Mouse (Mus musculus) CD4-positive, CD25-positive, alpha-beta regulatory T cell (primary cell): ENCODE data around the gene Psmc3ip. TPM values are rescaled to one million over a fixed set of nuclear protein-coding genes. Genes with fewer than 3 reads are reported as not detected.

Experiments
- polyA plus RNA-seq: library from polyadenylated mRNA; unstranded; fragments of 100-300 nt; shearing (Covaris generic); gene quantifications from one replicate; pipeline ENCODE4 v1.2.1, GENCODE M21; 2017

Psmc3ip gene
- 6.8 TPM for polyA plus RNA-seq

GRCm38 (mm10) chr11:101095314-101096024 lies at the start of gene Psmc3ip:
Gene Psmc3ip, minus strand, starts transcription at chr11:101095436.

GRCm38 (mm10) chr11:101119761-101120544 lies 24.7 kb upstream of the Psmc3ip start, which contains the start of the genes Retreg3 and Tubg1:
Gene Retreg3, minus strand, starts transcription at chr11:101119893.
Gene Tubg1, plus strand, starts transcription at chr11:101119938.

GRCm38 (mm10) chr11:101086756-101087681 lies 8.2 kb downstream of the Psmc3ip start, which contains the start of gene Mlx:
Gene Mlx, plus strand, starts transcription at chr11:101087277.

GRCm38 (mm10) chr11:101082208-101083082 lies 12.8 kb downstream of the Psmc3ip start, which contains the start of gene Coasy:
Gene Coasy, plus strand, starts transcription at chr11:101082565.

GRCm38 (mm10) chr11:101078121-101078520 lies 17.1 kb downstream of the Psmc3ip start, which contains the start of gene Hsd17b1:
Gene Hsd17b1, plus strand, starts transcription at chr11:101078411.

GRCm38 (mm10) chr11:101069391-101070188 lies 25.6 kb downstream of the Psmc3ip start, which contains the start of gene Naglu:
Gene Naglu, plus strand, starts transcription at chr11:101070012.

Other genes with a start within 250 kb of the Psmc3ip start
- gene Stat5b, start 244.7 kb downstream of the Psmc3ip start, polyA plus RNA-seq, result 186 TPM
- gene Stat5a, start 236.1 kb downstream of the Psmc3ip start, polyA plus RNA-seq, result 108 TPM
- 233 TPM for gene Stat3, start 155.9 kb downstream of the Psmc3ip start, polyA plus RNA-seq
- 0.53 TPM for gene Cavin1, start 124.5 kb downstream of the Psmc3ip start, polyA plus RNA-seq
- 15.1 TPM for gene Atp6v0a1, start 86.0 kb downstream of the Psmc3ip start, polyA plus RNA-seq
- gene Naglu, start 25.4 kb downstream of the Psmc3ip start, polyA plus RNA-seq, result 35.3 TPM
- gene Hsd17b1, start 17.0 kb downstream of the Psmc3ip start, polyA plus RNA-seq, result 0.74 TPM
- gene Coasy, start 12.9 kb downstream of the Psmc3ip start, polyA plus RNA-seq, result 38.4 TPM
- 94.3 TPM for gene Mlx, start 8.2 kb downstream of the Psmc3ip start, polyA plus RNA-seq
- gene Retreg3, start 24.5 kb upstream of the Psmc3ip start, polyA plus RNA-seq, result 80.5 TPM
- 40.0 TPM for gene Tubg1, start 24.5 kb upstream of the Psmc3ip start, polyA plus RNA-seq
- 2.2 TPM for gene Tubg2, start 60.5 kb upstream of the Psmc3ip start, polyA plus RNA-seq
- gene Cntnap1, start 75.1 kb upstream of the Psmc3ip start, polyA plus RNA-seq, result 0.06 TPM
- gene Plekhh3, start 75.9 kb upstream of the Psmc3ip start, polyA plus RNA-seq, result 0.25 TPM
- 2.5 TPM for gene Ccr10, start 80.0 kb upstream of the Psmc3ip start, polyA plus RNA-seq
- gene Ezh1, start 131.0 kb upstream of the Psmc3ip start, polyA plus RNA-seq, result 71.6 TPM
- gene Ramp2, start 150.6 kb upstream of the Psmc3ip start, polyA plus RNA-seq, result 0.41 TPM
- 158 TPM for gene Vps25, start 158.3 kb upstream of the Psmc3ip start, polyA plus RNA-seq
- 5.8 TPM for gene Wnk4, start 165.1 kb upstream of the Psmc3ip start, polyA plus RNA-seq
- 0.54 TPM for gene Cntd1, start 183.6 kb upstream of the Psmc3ip start, polyA plus RNA-seq
- gene Coa3, start 183.7 kb upstream of the Psmc3ip start, polyA plus RNA-seq, result 112 TPM
- gene Becn1, start 206.8 kb upstream of the Psmc3ip start, polyA plus RNA-seq, result 207 TPM
- gene Psme3, start 220.8 kb upstream of the Psmc3ip start, polyA plus RNA-seq, result 186 TPM
- 3.6 TPM for gene Aoc2, start 229.6 kb upstream of the Psmc3ip start, polyA plus RNA-seq
- not detected for gene Aoc3, start 235.2 kb upstream of the Psmc3ip start, polyA plus RNA-seq